Mouse (Mus musculus) layer of hippocampus, postnatal 36 days (tissue): ENCODE data around the gene Krtap21-1. TPM values are rescaled to one million over a fixed set of nuclear protein-coding genes. Genes with fewer than 3 reads are reported as not detected.

Source experiments
- DNase-seq, 2 experiments: peaks; one replicate each; pipeline ENCODE4 v3.0.0; 2022
- total RNA-seq, 2 experiments: library from RNA; stranded (reverse); gene quantifications; 2 replicates each; pipeline ENCODE4 v1.2.3; 2021

The Krtap21-1 gene
- total RNA-seq: not detected

- no peak for DNase-seq
Measured at GRCm38 (mm10) chr16:89403768-89404167, at the start of gene Krtap21-1. Krtap21-1 (minus strand) TSS chr16:89403868.

DNA sequence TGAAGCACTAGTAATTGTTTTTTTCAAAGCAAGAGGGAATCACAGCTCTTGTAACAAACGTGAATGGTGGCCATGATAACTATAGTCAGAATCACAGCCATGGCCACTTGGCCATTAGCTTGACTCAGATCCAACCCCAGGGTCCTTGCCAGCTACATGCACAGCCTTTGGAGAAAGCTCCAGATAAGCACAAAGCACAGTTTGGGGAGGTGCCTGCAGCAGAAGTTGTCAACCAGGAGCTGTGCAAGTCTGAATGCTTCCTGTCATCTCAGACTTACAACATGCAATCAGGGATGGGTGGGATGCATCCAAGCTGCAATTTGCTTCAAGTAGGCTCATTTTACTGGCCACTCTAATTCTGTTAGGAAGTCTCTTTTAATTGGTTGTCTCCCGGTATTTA is 25.9 kb upstream of the Krtap21-1 start:
- DNase-seq: no peak

DNA sequence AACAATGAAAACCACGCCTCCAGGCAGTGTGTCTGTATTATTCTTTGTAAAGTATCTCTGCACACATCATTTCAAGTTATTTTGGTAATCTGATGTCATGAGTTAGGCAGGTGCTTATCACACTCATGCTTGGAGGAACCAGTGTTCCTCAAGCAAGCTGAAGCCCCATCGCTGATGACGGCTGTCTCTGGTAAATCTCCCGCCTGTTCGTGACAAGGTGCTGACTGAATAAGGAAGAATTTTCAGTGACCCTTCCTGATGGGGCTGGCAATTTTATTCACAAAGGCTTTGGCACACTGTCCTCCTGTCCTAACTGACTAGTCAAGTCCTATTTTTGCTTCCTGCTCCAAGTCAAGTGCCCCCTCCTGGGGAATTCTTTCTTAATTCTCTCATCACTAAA is 21.6 kb upstream of the Krtap21-1 start:
- DNase-seq: no peak

GRCm38 (mm10) chr16:89420011-89420410 is 16.3 kb upstream of the Krtap21-1 start, which contains the start of gene Krtap6-2:
Krtap6-2 (minus strand) TSS chr16:89420111.
- DNase-seq: no peak

DNA sequence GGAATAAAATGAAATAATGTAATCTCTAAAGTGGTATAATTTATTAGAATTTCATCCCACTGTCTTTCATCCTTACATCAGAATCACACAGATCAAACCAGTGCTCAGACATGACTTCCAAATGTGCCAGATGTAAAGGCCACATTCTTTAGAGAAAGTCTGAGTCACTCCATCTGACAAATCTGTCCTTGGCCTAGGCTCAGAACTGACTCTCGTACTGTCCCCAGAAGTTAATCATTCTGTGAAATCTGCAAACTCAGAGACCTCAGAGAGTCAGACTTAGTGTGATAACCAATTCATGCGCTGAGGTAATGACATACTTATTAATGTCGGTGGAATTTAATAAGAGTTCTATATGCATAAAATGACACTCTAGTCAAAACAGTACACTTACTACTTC is 12.6 kb upstream of the Krtap21-1 start:
- DNase-seq: no peak

DNA sequence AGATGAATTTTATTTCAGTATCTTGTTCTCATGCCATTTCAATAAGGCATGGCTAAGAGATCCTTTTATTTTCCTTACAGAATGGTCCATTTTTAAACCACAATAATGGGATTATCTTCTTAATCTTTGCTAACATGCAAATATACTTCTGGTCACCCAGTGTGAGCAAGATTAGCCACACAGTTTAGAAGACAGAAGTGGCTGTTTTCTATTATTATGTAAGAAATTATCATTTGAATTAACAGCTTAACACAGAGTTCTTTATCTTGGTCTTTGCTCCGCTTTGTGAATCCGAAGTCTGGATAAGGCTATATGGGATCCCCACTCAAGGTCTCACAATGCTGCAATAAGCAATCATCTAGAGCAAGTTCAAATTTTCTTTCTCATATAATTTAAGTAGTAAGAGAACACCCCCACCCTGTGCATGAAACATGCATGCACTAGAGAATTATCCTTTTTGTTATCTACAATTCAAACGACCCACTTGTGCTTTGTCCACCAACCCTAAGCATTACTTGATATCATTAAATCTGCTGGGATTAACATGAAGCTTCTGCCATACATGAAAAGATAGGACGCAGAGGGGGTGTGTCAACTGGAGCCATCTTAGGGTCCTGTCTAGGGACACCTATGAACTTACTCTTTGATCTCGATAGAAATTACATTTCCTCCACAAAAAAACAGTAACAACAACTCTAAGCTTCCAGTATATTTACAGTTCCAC is 6.8 kb upstream of the Krtap21-1 start:
- DNase-seq: no peak

GRCm38 (mm10) chr16:89372734-89373461 is 30.8 kb downstream of the Krtap21-1 start:
- no peak for DNase-seq

Other genes with a start within 250 kb of the Krtap21-1 start
- not detected for gene Gm9789, start 245.9 kb downstream of the Krtap21-1 start, total RNA-seq
- gene Gm7735, start 234.4 kb downstream of the Krtap21-1 start, total RNA-seq: not detected
- not detected for gene 1110057P08Rik, start 229.1 kb downstream of the Krtap21-1 start, total RNA-seq
- not detected for gene Krtap20-2, start 198.0 kb downstream of the Krtap21-1 start, total RNA-seq
- gene Krtap6-2, start 16.2 kb upstream of the Krtap21-1 start, total RNA-seq: not detected
- gene Krtap8-1, start 84.1 kb upstream of the Krtap21-1 start, total RNA-seq: not detected
- gene Krtap7-1, start 104.5 kb upstream of the Krtap21-1 start, total RNA-seq: not detected
- gene Krtap11-1, start 167.3 kb upstream of the Krtap21-1 start, total RNA-seq: not detected